22 mouse cellular contexts compared by ENCODE assay signal in genomic region chr9:114549117-114549516, GRCm38 (mm10). TPM values are rescaled to one million over a fixed set of nuclear protein-coding genes. Genes with fewer than 3 reads are reported as not detected.
DNase-seq lines count a peak whose midpoint lies in the region; ATAC-seq and TF ChIP-seq lines count a peak whose summit lies in the region.
"Had no signal": no experiment of that assay in that cellular context is flagged by ENCODE, and none has a peak within 500 bp of the region (broad histone marks: within the 10 kb centered on the region; RNA-seq: fewer than 3 reads in every experiment).

No protein-coding gene starts in this region.

- H3K4me1 ChIP-seq in heart, embryonic 10.5 days = peaks cover 80% of the 10 kb centered on the region
- peaks cover 28% of the 10 kb centered on the region for H3K4me1 ChIP-seq in heart, embryonic 11.5 days (ENCODE audit: control insufficient read depth, insufficient read depth, low read length)
- H3K4me1 ChIP-seq in lung, embryonic 16.5 days (replicated peaks; ENCODE audit: control insufficient read depth, insufficient read depth, low read length) = peaks cover 62% of the 10 kb centered on the region
- no peaks in the 10 kb centered on the region for H3K4me1 ChIP-seq in lung, adult 2 months (ENCODE audit: control insufficient read depth, insufficient read depth, low read length)
- peaks cover 13% of the 10 kb centered on the region for H3K4me1 ChIP-seq in liver, embryonic 16.5 days (ENCODE audit: control insufficient read depth, low read depth, low read length)

- H3K27me3 ChIP-seq in heart, embryonic 10.5 days (ENCODE audit: insufficient read depth, poor library complexity, severe bottlenecking) = no peaks in the 10 kb centered on the region
- H3K27me3 ChIP-seq in heart, embryonic 11.5 days (ENCODE audit: control insufficient read depth, insufficient read depth, low read length) = no peaks in the 10 kb centered on the region
- no peaks in the 10 kb centered on the region for H3K27me3 ChIP-seq in lung, embryonic 16.5 days (ENCODE audit: control insufficient read depth, insufficient read depth, low read depth, low read length)
- H3K27me3 ChIP-seq in liver, embryonic 16.5 days (ENCODE audit: control insufficient read depth, insufficient read depth, low read depth, low read length) = no peaks in the 10 kb centered on the region
- H3K27me3 ChIP-seq: heart, embryonic 15.5 days had no signal

- no peak for TF ChIP-seq CTCF in lung, adult 2 months (IDR thresholded peaks at IDR 0.05; ENCODE audit: insufficient read depth, low read length)
- no peak for TF ChIP-seq CTCF in brain, embryonic 14.5 days (IDR thresholded peaks at IDR 0.05; ENCODE audit: borderline replicate concordance, extremely low read depth, insufficient read depth, insufficient read length)

- no peak for DNase-seq in heart, embryonic 10.5 days (ENCODE audit: low spot score)
- DNase-seq in lung, adult 2 months = no peak
- peak; percentile 47 for DNase-seq in brain, embryonic 14.5 days (ENCODE audit: low read depth)
- DNase-seq in gastrocnemius, postnatal 4 days (ENCODE audit: low spot score in 2 of 2) = no peak
- DNase-seq: B cell, adult 2 months; layer of hippocampus, adult 9-11 months; lung, adult 18-20 months; spleen, adult 18-20 months; thymus, adult 18-20 months had no signal

- no peak overlapping the region for H3K4me3 ChIP-seq in heart, embryonic 10.5 days
- no peak overlapping the region for H3K4me3 ChIP-seq in heart, embryonic 11.5 days (ENCODE audit: low read depth, low read length)
- H3K4me3 ChIP-seq in lung, embryonic 16.5 days (ENCODE audit: low read length) = no peak overlapping the region
- H3K4me3 ChIP-seq in lung, adult 2 months (replicated peaks; ENCODE audit: extremely low read depth, low read depth, low read length) = no peak overlapping the region
- no peak overlapping the region for H3K4me3 ChIP-seq in liver, embryonic 16.5 days (ENCODE audit: low read depth, low read length)
- H3K4me3 ChIP-seq: heart, embryonic 15.5 days had no signal

- H3K36me3 ChIP-seq in heart, embryonic 10.5 days = no peaks in the 10 kb centered on the region
- H3K36me3 ChIP-seq in heart, embryonic 11.5 days (ENCODE audit: control insufficient read depth, insufficient read depth, low read length) = no peaks in the 10 kb centered on the region
- H3K36me3 ChIP-seq in lung, embryonic 16.5 days (ENCODE audit: control insufficient read depth, insufficient read depth, low read length) = no peaks in the 10 kb centered on the region
- no peaks in the 10 kb centered on the region for H3K36me3 ChIP-seq in liver, embryonic 16.5 days (ENCODE audit: control insufficient read depth, insufficient read depth)
- H3K36me3 ChIP-seq: heart, embryonic 15.5 days had no signal

- no peak overlapping the region for H3K9ac ChIP-seq in heart, embryonic 11.5 days (ENCODE audit: low read depth, low read length)
- no peak overlapping the region for H3K9ac ChIP-seq in lung, embryonic 16.5 days (ENCODE audit: low read length)
- H3K9ac ChIP-seq in liver, embryonic 16.5 days (ENCODE audit: low read depth, low read length) = no peak overlapping the region
- H3K9ac ChIP-seq: heart, embryonic 15.5 days; hindbrain, embryonic 14.5 days had no signal

- no peak for TF ChIP-seq POLR2A in lung, adult 2 months (IDR thresholded peaks at IDR 0.05; ENCODE audit: borderline replicate concordance, extremely low read depth, low read depth, low read length)
- TF ChIP-seq POLR2A in brain, embryonic 14.5 days (IDR thresholded peaks at IDR 0.05; ENCODE audit: borderline replicate concordance, extremely low read depth, insufficient read depth, insufficient read length, poor library complexity, severe bottlenecking) = no peak

- no peaks in the 10 kb centered on the region for H3K9me3 ChIP-seq in heart, embryonic 10.5 days
- H3K9me3 ChIP-seq in heart, embryonic 11.5 days (replicated peaks; ENCODE audit: control insufficient read depth, low read length) = no peaks in the 10 kb centered on the region
- H3K9me3 ChIP-seq in lung, embryonic 16.5 days (ENCODE audit: control insufficient read depth, low read length) = no peaks in the 10 kb centered on the region
- no peaks in the 10 kb centered on the region for H3K9me3 ChIP-seq in liver, embryonic 16.5 days (replicated peaks; ENCODE audit: control insufficient read depth, low read length)
- H3K9me3 ChIP-seq: heart, embryonic 15.5 days had no signal

- peak overlapping the region; percentile 42; the same call in 1 of the 2 replicates for H3K27ac ChIP-seq in heart, embryonic 10.5 days
- no peak overlapping the region for H3K27ac ChIP-seq in heart, embryonic 11.5 days (ENCODE audit: low read depth, low read length)
- H3K27ac ChIP-seq in lung, embryonic 16.5 days (ENCODE audit: low read length) = peak overlapping the region; percentile 82; the same call in 1 of the 2 replicates
- peak overlapping the region; percentile 33; the same call in 1 of the 2 replicates for H3K27ac ChIP-seq in liver, embryonic 16.5 days (ENCODE audit: low read length)
- H3K27ac ChIP-seq: heart, embryonic 15.5 days; hindbrain, embryonic 14.5 days; kidney, postnatal 0 days had no signal

- ATAC-seq in heart, embryonic 11.5 days (replicated peaks; ENCODE audit: insufficient number of reproducible peaks, low FRiP score, low TSS enrichment) = no peak
- no peak for ATAC-seq in lung, embryonic 16.5 days (ENCODE audit: low read depth)
- no peak for ATAC-seq in liver, embryonic 16.5 days (ENCODE audit: low read depth)
- ATAC-seq in monocyte, adult 5-6 weeks (replicated peaks; ENCODE audit: insufficient number of reproducible peaks, low FRiP score, low TSS enrichment, poor library complexity, severe bottlenecking) = no peak
- ATAC-seq: activated CD4-positive, CD25-positive, alpha-beta regulatory T cell, adult 4 months had no signal

- 41% methylated on average over 5 of the region's 5 CpGs for WGBS in heart, embryonic 10.5 days
- 44% methylated on average over 5 of the region's 5 CpGs for WGBS in heart, embryonic 11.5 days (ENCODE audit: insufficient replicate concordance)
- 54% methylated on average over 5 of the region's 5 CpGs for WGBS in lung, embryonic 16.5 days
- 86% methylated on average over 5 of the region's 5 CpGs for WGBS in lung, adult 2 months
- 57% methylated on average over 5 of the region's 5 CpGs for WGBS in liver, embryonic 16.5 days (ENCODE audit: insufficient replicate concordance)

- no peak overlapping the region for H3K4me2 ChIP-seq in heart, embryonic 11.5 days
- H3K4me2 ChIP-seq in lung, embryonic 16.5 days (ENCODE audit: low read depth, low read length) = no peak overlapping the region
- no peak overlapping the region for H3K4me2 ChIP-seq in liver, embryonic 16.5 days (ENCODE audit: low read depth, low read length)
- H3K4me2 ChIP-seq: heart, embryonic 15.5 days; hindbrain, embryonic 14.5 days had no signal

RNA-seq across cellular contexts. Expression of gene Trim71, which starts 15.1 kb away (rescaled TPM):
- polyA plus RNA-seq in heart, embryonic 10.5 days (2016; fragmentation: Nextera tagmentation; extraction: Ambion mirVana) = 2.4 and 3.1 TPM in 2 replicates
- polyA plus RNA-seq in heart, embryonic 11.5 days (2014; fragmentation: Nextera tagmentation; extraction: Ambion mirVana) = 1.00 and 1.1 TPM in 2 replicates
- 0.79 and 0.87 TPM in 2 replicates for polyA plus RNA-seq in lung, embryonic 16.5 days (2015; fragmentation: Nextera tagmentation; extraction: Ambion mirVana)
- polyA plus RNA-seq in lung, adult 2 months (2012; rRNA removed) = 0.05 and 0.08 TPM in 2 replicates
- 0.13 and 0.31 TPM in 2 replicates for polyA plus RNA-seq in brain, embryonic 14.5 days (2012; rRNA removed)
- polyA plus RNA-seq in liver, embryonic 16.5 days (2015; fragmentation: Nextera tagmentation; extraction: Ambion mirVana) = 0.69 and 0.71 TPM in 2 replicates
- total RNA-seq in gastrocnemius, postnatal 4 days (2021) = under 1 TPM; 0.05 to 0.07 TPM
- 0.10 TPM in 1 of 3 replicates, not detected in the others for total RNA-seq in monocyte, adult 5-6 weeks (2017)
- total RNA-seq: megakaryocyte-erythroid progenitor cell, adult 5-6 weeks had no signal
- polyA plus RNA-seq: gonadal fat pad, adult 2 months had no signal

RNA-seq across cellular contexts. Expression of gene C130032M10Rik, which starts 33.6 kb away (rescaled TPM):
- 0.38 and 0.97 TPM in 2 replicates for polyA plus RNA-seq in heart, embryonic 10.5 days (2016; fragmentation: Nextera tagmentation; extraction: Ambion mirVana)
- polyA plus RNA-seq in heart, embryonic 11.5 days (2014; fragmentation: Nextera tagmentation; extraction: Ambion mirVana) = 0.54 and 0.90 TPM in 2 replicates
- polyA plus RNA-seq in lung, embryonic 16.5 days (2015; fragmentation: Nextera tagmentation; extraction: Ambion mirVana) = 0.21 and 0.72 TPM in 2 replicates
- polyA plus RNA-seq in lung, adult 2 months (2012; rRNA removed) = not detected in 2 replicates
- polyA plus RNA-seq in brain, embryonic 14.5 days (2012; rRNA removed) = not detected in 2 replicates
- not detected in 2 replicates for polyA plus RNA-seq in liver, embryonic 16.5 days (2015; fragmentation: Nextera tagmentation; extraction: Ambion mirVana)
- total RNA-seq in gastrocnemius, postnatal 4 days (2021) = not detected
- total RNA-seq in monocyte, adult 5-6 weeks (2017) = not detected in 3 replicates
- total RNA-seq: adrenal gland, postnatal 4 days; left cerebral cortex, postnatal 14 days; megakaryocyte-erythroid progenitor cell, adult 5-6 weeks had no signal
- polyA plus RNA-seq: activated CD4-positive, CD25-positive, alpha-beta regulatory T cell, adult 4 months; frontal cortex, adult 2 months; gonadal fat pad, adult 2 months; hindbrain, embryonic 14.5 days had no signal

RNA-seq across cellular contexts. Expression of gene Ccr4, which starts 44.4 kb away (rescaled TPM):
- polyA plus RNA-seq in heart, embryonic 10.5 days (2016; fragmentation: Nextera tagmentation; extraction: Ambion mirVana) = not detected in 2 replicates
- polyA plus RNA-seq in heart, embryonic 11.5 days (2014; fragmentation: Nextera tagmentation; extraction: Ambion mirVana) = not detected in 2 replicates
- 0.11 and 0.25 TPM in 2 replicates for polyA plus RNA-seq in lung, embryonic 16.5 days (2015; fragmentation: Nextera tagmentation; extraction: Ambion mirVana)
- 0.69 and 0.75 TPM in 2 replicates for polyA plus RNA-seq in lung, adult 2 months (2012; rRNA removed)
- 0.05 TPM in 1 of 2 replicates, not detected in the other for polyA plus RNA-seq in brain, embryonic 14.5 days (2012; rRNA removed)
- polyA plus RNA-seq in liver, embryonic 16.5 days (2015; fragmentation: Nextera tagmentation; extraction: Ambion mirVana) = not detected in 2 replicates
- total RNA-seq in gastrocnemius, postnatal 4 days (2021) = not detected
- total RNA-seq in monocyte, adult 5-6 weeks (2017) = 0.19 to 0.43 TPM (median 0.38 TPM) in 3 replicates
- total RNA-seq: adrenal gland, postnatal 4 days; left cerebral cortex, postnatal 14 days; megakaryocyte-erythroid progenitor cell, adult 5-6 weeks had no signal
- polyA plus RNA-seq: frontal cortex, adult 2 months; heart, embryonic 15.5 days; hindbrain, embryonic 14.5 days had no signal
